Mouse (Mus musculus) lung, adult 2 months (tissue): ENCODE results near the gene Cenpe.

Experiments used
- CTCF ChIP-seq: fragments of 200-500 bp; IDR thresholded peaks from 2 replicates; pipeline ENCODE4 v1.5.1; 2011; ENCODE audit warnings: mild to moderate bottlenecking, low read length, control low read depth; ENCODE audit not compliant: insufficient read depth
- POLR2A ChIP-seq: fragments of 200-500 bp; IDR thresholded peaks from 2 replicates; pipeline ENCODE4 v1.6.1; 2011; ENCODE audit warnings: low read depth, mild to moderate bottlenecking, control low read depth, low read length, borderline replicate concordance; ENCODE audit errors: extremely low read depth

GRCm38 (mm10) chr3:135272627-135273026 lies 60.3 kb downstream of the Cenpe start:
- TF ChIP-seq POLR2A (no peak), CTCF (no peak)
